Mouse (Mus musculus) spleen, adult 12 weeks (tissue): ENCODE measurements around the gene Tm9sf1.
A peak's percentile ranks its signal among the peaks of the same experiment; 100 is the strongest.

Experiments
- DNase-seq: peaks from one replicate; pipeline ENCODE4 v3.0.0; 2022; ENCODE audit warnings: low spot score

The Tm9sf1 gene

GRCm38 (mm10) chr14:55590748-55591330 lies 52.8 kb downstream of the Tm9sf1 start, which contains the start of gene Psme2:
TSS of gene Psme2 (minus strand) at chr14:55591113.
- peak; percentile 84 for DNase-seq

- DNase-seq: no peak
Observed at GRCm38 (mm10) chr14:55589771-55590448, 53.7 kb downstream of the Tm9sf1 start.

DNA sequence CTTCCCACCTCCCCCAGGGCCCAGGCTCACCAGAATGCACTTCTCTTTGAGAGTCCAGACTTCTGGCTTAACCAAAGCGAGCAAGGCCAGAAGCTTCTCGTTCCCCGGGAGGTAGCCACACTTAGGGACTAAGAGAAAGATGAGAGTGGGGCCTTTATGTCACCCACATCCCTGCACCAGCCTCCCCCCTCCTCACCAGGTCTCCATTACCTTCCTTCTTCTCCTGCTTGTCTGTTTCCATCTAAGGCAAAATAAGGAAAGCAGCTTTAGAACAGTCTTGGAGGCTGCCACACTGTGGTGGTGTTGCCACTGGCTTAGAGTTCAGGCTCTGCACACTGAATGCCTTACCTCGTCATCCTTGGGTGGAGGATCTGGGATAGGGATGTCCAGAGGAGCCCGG lies 54.3 kb downstream of the Tm9sf1 start:
- DNase-seq: no peak

DNA sequence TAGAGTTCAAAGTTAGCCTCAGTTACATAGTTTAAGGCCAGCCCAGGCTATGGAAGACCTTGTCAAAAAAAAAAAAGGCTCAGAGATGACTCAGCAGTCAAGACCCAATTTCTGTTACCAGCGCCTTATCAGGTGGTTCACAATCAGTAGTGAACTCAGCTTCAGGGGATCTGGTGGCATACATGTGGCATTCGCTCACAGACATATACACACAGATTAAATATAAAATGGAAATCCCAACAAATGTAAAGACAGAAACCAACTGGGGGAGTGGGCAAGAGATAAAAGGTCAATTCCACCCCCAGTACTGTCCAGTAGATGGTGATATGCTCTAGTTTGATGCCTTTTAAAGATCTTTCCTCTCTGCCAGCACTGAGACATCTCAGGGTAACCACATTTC lies 57.5 kb downstream of the Tm9sf1 start:
- no peak for DNase-seq
